Mouse (Mus musculus) bone marrow macrophage, adult 2 months (primary cell): Measurements from ENCODE around the gene Tchp. TPM values are rescaled to one million over a fixed set of nuclear protein-coding genes. Genes with fewer than 3 reads are reported as not detected.

Experiments
- H3K27ac ChIP-seq: 2 replicates; pipeline ENCODE4 v1.5.1; 2012; ENCODE audit warnings: low read depth, low read length; ENCODE audit not compliant: insufficient read depth
- H3K4me1 ChIP-seq: 2 replicates; pipeline ENCODE4 v1.6.1; 2012; ENCODE audit warnings: low read length; ENCODE audit not compliant: control insufficient read depth, insufficient read depth
- H3K4me3 ChIP-seq: 2 replicates; pipeline ENCODE4 v1.5.1; 2012; ENCODE audit warnings: mild to moderate bottlenecking, low read length, moderate library complexity; ENCODE audit not compliant: insufficient read depth
- CTCF ChIP-seq: IDR thresholded peaks from 2 replicates; pipeline ENCODE4 v1.5.1; 2012; ENCODE audit warnings: low read depth, mild to moderate bottlenecking, low read length, moderate library complexity
- POLR2A ChIP-seq: IDR thresholded peaks from 2 replicates; pipeline ENCODE4 v1.6.1; 2012; ENCODE audit warnings: mild to moderate bottlenecking, low read depth, low read length, borderline replicate concordance
- polyA plus RNA-seq: library from polyadenylated mRNA; stranded (reverse); fragments of >200 nt; gene quantifications from 2 replicates; pipeline ENCODE4 v1.2.4, GENCODE M21; 2012; ENCODE audit not compliant: missing spikeins, insufficient read depth, insufficient read length

Tchp gene
- polyA plus RNA-seq, 1 experiment: 13.1 TPM

GRCm38 (mm10) chr5:114695775-114696174, 11.8 kb upstream of the Tchp start:
- Histone ChIP-seq H3K4me1 (peaks cover 12% of the 10 kb centered on the region), H3K27ac (no peak overlapping the region), H3K4me3 (no peak overlapping the region)
- no peak for TF ChIP-seq POLR2A

- Histone ChIP-seq H3K4me3 (no peak overlapping the region), H3K27ac (no peak overlapping the region), H3K4me1 (peaks cover 12% of the 10 kb centered on the region)
- no peak for TF ChIP-seq CTCF
- TF ChIP-seq POLR2A: no peak
These were observed 10.6 kb upstream of the Tchp start for GRCm38 (mm10) chr5:114696939-114697338.

- Histone ChIP-seq H3K4me1 (peaks cover 19% of the 10 kb centered on the region), H3K27ac (peak overlapping the region; percentile 98), H3K4me3 (no peak overlapping the region)
- TF ChIP-seq POLR2A: no peak
- TF ChIP-seq CTCF: no peak
These were observed 9.4 kb upstream of the Tchp start for GRCm38 (mm10) chr5:114698044-114698746.

- Histone ChIP-seq H3K4me1 (peaks cover 19% of the 10 kb centered on the region), H3K4me3 (peak overlapping the region; percentile 32), H3K27ac (peak overlapping the region; percentile 98)
- TF ChIP-seq CTCF (no peak), POLR2A (no peak)
These were observed 8.5 kb upstream of the Tchp start for GRCm38 (mm10) chr5:114699015-114699414.

- Histone ChIP-seq H3K4me3 (no peak overlapping the region), H3K4me1 (peaks cover 25% of the 10 kb centered on the region), H3K27ac (peak overlapping the region; percentile 47)
- peak; percentile 36 for TF ChIP-seq CTCF
- no peak for TF ChIP-seq POLR2A
These were observed 4.9 kb upstream of the Tchp start for GRCm38 (mm10) chr5:114702403-114703392.

- Histone ChIP-seq H3K4me1 (peaks cover 8% of the 10 kb centered on the region), H3K27ac (no peak overlapping the region), H3K4me3 (peak overlapping the region; percentile 94)
- no peak for TF ChIP-seq POLR2A
- TF ChIP-seq CTCF: no peak
These were observed 931 bp downstream of the Tchp start for GRCm38 (mm10) chr5:114708491-114708890.

GRCm38 (mm10) chr5:114709357-114709756, 1.8 kb downstream of the Tchp start:
- Histone ChIP-seq H3K4me1 (peaks cover 8% of the 10 kb centered on the region), H3K27ac (no peak overlapping the region), H3K4me3 (no peak overlapping the region)
- TF ChIP-seq POLR2A: no peak
- TF ChIP-seq CTCF: no peak

- TF ChIP-seq POLR2A (no peak), CTCF (no peak)
- no peak overlapping the region for H3K27ac ChIP-seq
- no peak overlapping the region for H3K4me3 ChIP-seq
- no peaks in the 10 kb centered on the region for H3K4me1 ChIP-seq
These were observed 7.0 kb downstream of the Tchp start for GRCm38 (mm10) chr5:114714551-114714950.

GRCm38 (mm10) chr5:114717292-114717691, 9.7 kb downstream of the Tchp start:
- Histone ChIP-seq H3K4me3 (no peak overlapping the region), H3K4me1 (peaks cover 6% of the 10 kb centered on the region), H3K27ac (no peak overlapping the region)
- TF ChIP-seq POLR2A (no peak), CTCF (no peak)

GRCm38 (mm10) chr5:114717937-114718336, 10.4 kb downstream of the Tchp start:
- Histone ChIP-seq H3K27ac (no peak overlapping the region), H3K4me1 (peaks cover 8% of the 10 kb centered on the region), H3K4me3 (no peak overlapping the region)
- no peak for TF ChIP-seq CTCF
- no peak for TF ChIP-seq POLR2A
